Mouse (Mus musculus) MEL (cell line): ENCODE measurements around the gene Slc25a1. TPM values are rescaled to one million over a fixed set of nuclear protein-coding genes. Genes with fewer than 3 reads are reported as not detected.

Source experiments
- DNase-seq: peaks from one replicate; pipeline ENCODE4 v3.0.0; 2011; ENCODE audit warnings: low read depth, low spot score
- H3K27ac ChIP-seq: 2 replicates; pipeline ENCODE4 v1.5.1; 2012; ENCODE audit warnings: low read depth, mild to moderate bottlenecking, control low read depth, low read length, moderate library complexity; ENCODE audit not compliant: control insufficient read depth
- H3K27me3 ChIP-seq, 2 experiments: fragments of 150-350 bp in 1 of 2; sonication (generic) in 1 of 2; 2 replicates each; pipeline ENCODE4 v1.6.1; 2012; ENCODE audit warnings: low read length in 2 of 2, mild to moderate bottlenecking in 2 of 2, improper control_type of control experiment in 1 of 2, moderate library complexity in 1 of 2; ENCODE audit not compliant: insufficient read depth in 2 of 2, control insufficient read depth in 1 of 2
- H3K36me3 ChIP-seq, 2 experiments: 2 replicates each; pipeline ENCODE4 v1.6.1; 2012 to 2014; ENCODE audit warnings: low read length in 2 of 2, improper control_type of control experiment in 1 of 2, inconsistent platforms in 1 of 2, mild to moderate bottlenecking in 1 of 2; ENCODE audit not compliant: insufficient read depth in 2 of 2, control insufficient read depth in 1 of 2
- H3K4me1 ChIP-seq, 2 experiments: fragments of 150-350 bp in 1 of 2; sonication (generic) in 1 of 2; 2 replicates each; pipeline ENCODE4 v1.6.1; 2012; ENCODE audit warnings: low read length in 2 of 2, improper control_type of control experiment in 1 of 2, mild to moderate bottlenecking in 1 of 2; ENCODE audit not compliant: insufficient read depth in 2 of 2, control insufficient read depth in 1 of 2
- H3K4me3 ChIP-seq, 2 experiments: fragments of 150-350 bp in 1 of 2; sonication (generic) in 1 of 2; 2 replicates each; pipeline ENCODE4 v1.5.1; 2012; ENCODE audit warnings: low read depth in 2 of 2, low read length in 2 of 2, mild to moderate bottlenecking in 2 of 2, moderate library complexity in 2 of 2, control low read depth in 1 of 2, improper control_type of control experiment in 1 of 2; ENCODE audit not compliant: control insufficient read depth in 1 of 2, insufficient read depth in 1 of 2
- H3K79me2 ChIP-seq: 2 replicates; pipeline ENCODE4 v1.6.1; 2012; ENCODE audit warnings: mild to moderate bottlenecking, low read length, moderate library complexity; ENCODE audit not compliant: control insufficient read depth, poor library complexity, insufficient read depth
- H3K9ac ChIP-seq: 2 replicates; pipeline ENCODE4 v1.6.1; 2012; ENCODE audit warnings: low read depth, mild to moderate bottlenecking, control low read depth, low read length, moderate library complexity; ENCODE audit not compliant: control insufficient read depth, poor library complexity, severe bottlenecking
- H3K9me3 ChIP-seq: fragments of 150-350 bp; sonication (generic); replicated peaks from 2 replicates; pipeline ENCODE4 v1.6.1; 2012; ENCODE audit warnings: mild to moderate bottlenecking, low read length, improper control_type of control experiment, moderate library complexity; ENCODE audit not compliant: insufficient read depth
- BHLHE40 ChIP-seq: IDR thresholded peaks from 2 replicates; pipeline ENCODE4 v1.6.1; 2012; ENCODE audit warnings: low read depth, mild to moderate bottlenecking, inconsistent platforms, low read length, improper control_type of control experiment, borderline replicate concordance
- CHD2 ChIP-seq: IDR thresholded peaks from 2 replicates; pipeline ENCODE4 v1.6.1; 2011; ENCODE audit warnings: low read length, improper control_type of control experiment
- CTCF ChIP-seq, 3 experiments: IDR thresholded peaks in 2 of 3; conservative IDR thresholded peaks in 1 of 3; 2 replicates each; pipeline ENCODE4 v1.5.1; 2011 to 2012; ENCODE audit warnings: low read length in 3 of 3, low read depth in 2 of 3, mild to moderate bottlenecking in 2 of 3, improper control_type of control experiment in 1 of 3, inconsistent platforms in 1 of 3, mixed read lengths in 1 of 3, moderate library complexity in 1 of 3; ENCODE audit not compliant: control insufficient read depth in 1 of 3, insufficient read depth in 1 of 3, poor library complexity in 1 of 3, severe bottlenecking in 1 of 3
- E2F4 ChIP-seq: IDR thresholded peaks from 2 replicates; pipeline ENCODE4 v1.6.1; 2011; ENCODE audit warnings: low read depth, low read length, improper control_type of control experiment, borderline replicate concordance
- EP300 ChIP-seq, 2 experiments: IDR thresholded peaks; 2 replicates each; pipeline ENCODE4 v1.6.1; 2011; ENCODE audit warnings: improper control_type of control experiment in 2 of 2, low read length in 2 of 2, low read depth in 1 of 2, mild to moderate bottlenecking in 1 of 2
- ETS1 ChIP-seq: IDR thresholded peaks from 2 replicates; pipeline ENCODE4 v1.6.1; 2012; ENCODE audit warnings: low read depth, mild to moderate bottlenecking, inconsistent platforms, low read length, improper control_type of control experiment, moderate library complexity
- MAFK ChIP-seq: IDR thresholded peaks from 2 replicates; pipeline ENCODE4 v1.6.1; 2011; ENCODE audit warnings: low read depth, mild to moderate bottlenecking, low read length, improper control_type of control experiment, borderline replicate concordance
- MEF2A ChIP-seq: IDR thresholded peaks from 2 replicates; pipeline ENCODE4 v1.6.1; 2014; ENCODE audit warnings: low read depth, mild to moderate bottlenecking, inconsistent platforms, low read length, improper control_type of control experiment; ENCODE audit not compliant: poor library complexity, insufficient replicate concordance, severe bottlenecking; ENCODE audit errors: extremely low read depth
- MXI1 ChIP-seq: IDR thresholded peaks from 2 replicates; pipeline ENCODE4 v1.6.1; 2011; ENCODE audit warnings: mild to moderate bottlenecking, low read depth, low read length, improper control_type of control experiment
- MYC ChIP-seq: IDR thresholded peaks from 2 replicates; pipeline ENCODE4 v1.6.1; 2011; ENCODE audit warnings: low read depth, mild to moderate bottlenecking, low read length, improper control_type of control experiment, moderate library complexity
- NRF1 ChIP-seq: IDR thresholded peaks from 2 replicates; pipeline ENCODE4 v1.6.1; 2014; ENCODE audit warnings: low read depth, mild to moderate bottlenecking, inconsistent platforms, low read length, improper control_type of control experiment, moderate library complexity; ENCODE audit not compliant: poor library complexity, insufficient read depth, severe bottlenecking
- POLR2A ChIP-seq, 2 experiments: IDR thresholded peaks; 2 replicates each; pipeline ENCODE4 v1.6.1; 2011 to 2012; ENCODE audit warnings: low read length in 2 of 2, mild to moderate bottlenecking in 2 of 2, control low read depth in 1 of 2, improper control_type of control experiment in 1 of 2, low read depth in 1 of 2, moderate library complexity in 1 of 2; ENCODE audit not compliant: control insufficient read depth in 1 of 2, insufficient read depth in 1 of 2, poor library complexity in 1 of 2
- POLR2AphosphoS2 ChIP-seq: IDR thresholded peaks from 2 replicates; pipeline ENCODE4 v1.6.1; 2011; ENCODE audit warnings: low read length, improper control_type of control experiment
- RCOR1 ChIP-seq: IDR thresholded peaks from 2 replicates; pipeline ENCODE4 v1.6.1; 2012; ENCODE audit warnings: low read depth, mild to moderate bottlenecking, inconsistent platforms, low read length, improper control_type of control experiment
- SMC3 ChIP-seq: IDR thresholded peaks from 2 replicates; pipeline ENCODE4 v1.6.1; 2011; ENCODE audit warnings: low read depth, low read length, improper control_type of control experiment
- TAL1 ChIP-seq: IDR thresholded peaks from 2 replicates; pipeline ENCODE4 v1.6.1; 2012; ENCODE audit warnings: mild to moderate bottlenecking, inconsistent platforms, low read length, moderate library complexity, mixed read lengths
- TCF12 ChIP-seq: IDR thresholded peaks from 2 replicates; pipeline ENCODE4 v1.6.1; 2014; ENCODE audit warnings: low read depth, mild to moderate bottlenecking, inconsistent platforms, low read length, improper control_type of control experiment, moderate library complexity
- USF1 ChIP-seq: IDR thresholded peaks from 2 replicates; pipeline ENCODE4 v1.6.1; 2014; ENCODE audit warnings: low read depth, mild to moderate bottlenecking, inconsistent platforms, low read length, improper control_type of control experiment, moderate library complexity
- ZC3H11A ChIP-seq: IDR thresholded peaks from 2 replicates; pipeline ENCODE4 v1.6.1; 2012; ENCODE audit warnings: low read depth, mild to moderate bottlenecking, inconsistent platforms, low read length, improper control_type of control experiment
- ZKSCAN1 ChIP-seq: IDR thresholded peaks from 2 replicates; pipeline ENCODE4 v1.6.1; 2012; ENCODE audit warnings: low read depth, mild to moderate bottlenecking, inconsistent platforms, low read length, improper control_type of control experiment, moderate library complexity
- ZMIZ1 ChIP-seq: IDR thresholded peaks from 2 replicates; pipeline ENCODE4 v1.6.1; 2012; ENCODE audit warnings: low read depth, mild to moderate bottlenecking, inconsistent platforms, low read length, improper control_type of control experiment, moderate library complexity
- ZNF384 ChIP-seq: IDR thresholded peaks from 2 replicates; pipeline ENCODE4 v1.6.1; 2012; ENCODE audit warnings: low read depth, mild to moderate bottlenecking, inconsistent platforms, low read length, improper control_type of control experiment
- polyA plus RNA-seq, 2 experiments: library from polyadenylated mRNA; stranded (reverse) in 1 of 2; unstranded in 1 of 2; fragments of >175 nt in 1 of 2; fragments of >200 nt in 1 of 2; gene quantifications; 2 replicates each; pipeline versions ENCODE4 v1.2.1 to v1.2.4; 2012; ENCODE audit warnings: low replicate concordance in 2 of 2, low read depth in 1 of 2; ENCODE audit not compliant: insufficient read length in 2 of 2, insufficient read depth in 1 of 2, missing spikeins in 1 of 2
- total RNA-seq: library from RNA; depleted of rRNA; stranded (reverse); fragments of 300-350 nt; gene quantifications from 2 replicates; pipeline ENCODE4 v1.2.3, GENCODE M21; 2012

Gene Slc25a1
- total and polyA plus RNA-seq, 3 experiments = 114 to 184 TPM; not detected in 1

DNA sequence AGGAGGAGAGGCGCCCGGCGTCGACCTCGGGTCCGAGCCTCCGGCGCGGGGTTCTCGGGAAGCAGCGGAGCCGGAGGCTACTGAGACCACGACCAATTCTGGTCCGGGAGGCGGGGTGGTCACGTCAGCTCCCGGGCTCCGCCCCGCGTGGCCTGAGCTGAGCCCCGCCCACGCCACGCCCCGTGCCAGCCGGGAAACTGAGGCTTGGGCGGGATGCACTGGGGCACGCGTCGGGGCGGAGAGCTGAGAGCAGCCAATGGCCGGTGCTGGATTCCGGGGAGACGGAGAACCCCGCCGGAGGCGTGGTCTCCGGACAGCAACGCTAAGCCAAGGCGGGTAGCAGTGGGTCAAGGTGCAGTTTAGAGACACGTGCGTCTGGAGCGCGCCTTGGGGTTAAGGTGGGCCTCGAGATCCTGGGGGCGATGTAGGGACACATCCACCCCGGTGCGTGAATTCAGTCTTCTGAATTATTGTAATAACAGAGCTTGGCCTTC lies at the start of gene Slc25a1 (continued):
- TF ChIP-seq EP300 (IDR thresholded peaks at IDR 0.05; ENCODE audit: low read depth in 1 of 2, low read length in 2 of 2) = no peak
- TF ChIP-seq SMC3 = no peak
- TF ChIP-seq ZKSCAN1 = no peak

DNA sequence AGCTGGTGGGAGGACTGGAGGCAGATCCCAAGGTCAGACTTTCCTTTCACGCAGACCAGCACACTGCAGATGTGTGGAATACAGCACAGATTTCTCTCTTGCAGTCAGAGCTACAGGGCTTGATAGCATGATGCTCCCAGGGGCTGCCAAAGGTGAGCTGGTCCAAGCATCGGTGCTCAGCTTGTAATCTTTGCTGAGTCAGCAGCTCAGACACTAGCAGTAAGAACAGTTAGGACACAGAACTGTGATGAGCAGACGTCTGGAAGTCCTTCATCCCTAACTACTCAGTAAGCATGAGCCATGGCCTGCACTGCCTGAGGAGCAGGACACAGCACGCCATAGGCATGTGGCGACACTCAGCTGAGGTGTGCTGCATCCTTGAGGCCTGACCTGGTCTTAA lies 43.8 kb upstream of the Slc25a1 start:
- no peak overlapping the region for H3K27ac ChIP-seq
- H3K4me3 ChIP-seq = no peak overlapping the region
- no peak overlapping the region for H3K9ac ChIP-seq
- no peak for DNase-seq
- TF ChIP-seq USF1 = no peak
- no peak for TF ChIP-seq SMC3
- TF ChIP-seq POLR2AphosphoS2 = no peak
- TF ChIP-seq MAFK = peak; percentile 63; the same call in 1 of the 2 replicates
- no peaks in the 10 kb centered on the region for H3K79me2 ChIP-seq
- 0 out of 4 replicates have a peak, but pooled peaks cover 0 to 2% of the 10 kb centered on the region in 2 experiments for H3K36me3 ChIP-seq
- peaks cover 0 to 2% of the 10 kb centered on the region in 2 experiments; a peak in 3 of 4 replicates for H3K27me3 ChIP-seq
- no peaks in the 10 kb centered on the region for H3K9me3 ChIP-seq
- no peaks in the 10 kb centered on the region; a peak in 1 of 4 replicates for H3K4me1 ChIP-seq

DNA sequence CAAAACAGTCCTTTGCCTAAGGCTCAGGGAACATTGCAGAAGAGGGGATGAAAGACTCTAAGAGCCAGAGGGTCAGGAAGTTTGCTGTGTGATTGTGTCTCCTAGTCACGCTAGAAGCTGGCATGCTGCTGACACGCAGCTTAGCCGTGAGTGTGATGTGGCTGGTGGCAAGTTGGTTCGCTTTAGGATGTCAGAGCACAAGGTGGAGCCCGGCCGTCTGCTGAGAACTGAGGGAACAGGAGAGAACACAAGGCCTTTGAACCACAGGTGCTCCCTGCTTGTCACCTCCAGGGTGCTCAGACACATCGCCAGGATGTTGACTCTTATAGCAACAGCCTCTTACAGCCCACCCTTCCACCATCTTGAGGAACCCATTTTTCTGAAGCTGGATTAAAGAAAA lies 34.1 kb upstream of the Slc25a1 start:
- Histone ChIP-seq H3K36me3 (no peaks in the 10 kb centered on the region), H3K27ac (no peak overlapping the region), H3K9me3 (no peaks in the 10 kb centered on the region), H3K4me1 (no peaks in the 10 kb centered on the region), H3K9ac (no peak overlapping the region), H3K4me3 (no peak overlapping the region), H3K27me3 (no peaks in the 10 kb centered on the region), H3K79me2 (no peaks in the 10 kb centered on the region)
- no peak for TF ChIP-seq E2F4
- TF ChIP-seq NRF1 = no peak
- TF ChIP-seq CHD2 = no peak
- TF ChIP-seq MAFK = no peak
- no peak for TF ChIP-seq ETS1
- no peak for TF ChIP-seq BHLHE40
- TF ChIP-seq MEF2A = no peak
- TF ChIP-seq ZNF384 = no peak
- TF ChIP-seq TCF12 = no peak
- no peak for TF ChIP-seq TAL1
- no peak for TF ChIP-seq POLR2A (IDR thresholded peaks at IDR 0.05; ENCODE audit: control insufficient read depth in 1 of 2, insufficient read depth in 1 of 2, low read depth in 1 of 2, low read length in 2 of 2, poor library complexity in 1 of 2)
- no peak for TF ChIP-seq ZMIZ1
- TF ChIP-seq SMC3 = no peak
- no peak for TF ChIP-seq ZC3H11A
- no peak for TF ChIP-seq MYC
- no peak for TF ChIP-seq MXI1
- TF ChIP-seq USF1 = no peak
- no peak for TF ChIP-seq RCOR1
- TF ChIP-seq CTCF (IDR thresholded peaks at IDR 0.05 in 2 of 3, conservative IDR thresholded peaks at IDR 0.05 in 1 of 3; ENCODE audit: control insufficient read depth in 1 of 3, insufficient read depth in 1 of 3, low read depth in 2 of 3, low read length in 3 of 3, poor library complexity in 1 of 3, severe bottlenecking in 1 of 3) = no peak
- no peak for DNase-seq
